Mouse (Mus musculus) ES-CJ7 (cell line): ENCODE data around the gene Ap3d1.

Experiments used
- DNase-seq: peaks from one replicate; pipeline ENCODE4 v3.0.0; 2011; ENCODE audit warnings: low read depth, low spot score

Gene Ap3d1

DNA sequence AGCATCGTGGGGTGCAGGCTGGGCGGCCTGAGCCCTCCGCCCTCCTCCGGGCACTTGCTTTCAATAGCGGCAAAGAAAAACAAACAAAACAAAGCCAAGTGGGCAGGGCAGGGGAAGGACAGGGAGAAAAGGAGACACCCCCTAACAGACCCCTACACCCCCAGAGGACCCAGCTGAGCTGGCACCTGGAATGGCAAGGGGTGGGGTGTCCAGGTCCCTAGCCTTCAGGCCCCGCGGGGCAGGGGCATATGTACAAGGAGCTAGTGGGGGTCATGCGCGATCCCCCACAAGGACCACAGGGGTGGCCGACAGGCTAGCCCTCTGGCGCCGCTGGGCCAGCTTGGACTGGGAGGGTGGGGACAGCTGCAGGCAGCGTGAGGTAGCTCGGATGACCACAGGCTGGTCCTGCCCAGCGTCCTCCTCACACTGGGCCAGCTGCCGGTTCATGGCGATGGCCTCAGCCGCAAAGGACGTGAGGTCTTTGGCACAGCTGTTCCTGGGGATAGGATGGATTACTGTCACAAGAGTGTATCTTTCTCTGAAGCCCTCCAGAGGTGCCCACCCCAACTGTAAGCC is 75.1 kb downstream of the Ap3d1 start:
- no peak for DNase-seq

DNA sequence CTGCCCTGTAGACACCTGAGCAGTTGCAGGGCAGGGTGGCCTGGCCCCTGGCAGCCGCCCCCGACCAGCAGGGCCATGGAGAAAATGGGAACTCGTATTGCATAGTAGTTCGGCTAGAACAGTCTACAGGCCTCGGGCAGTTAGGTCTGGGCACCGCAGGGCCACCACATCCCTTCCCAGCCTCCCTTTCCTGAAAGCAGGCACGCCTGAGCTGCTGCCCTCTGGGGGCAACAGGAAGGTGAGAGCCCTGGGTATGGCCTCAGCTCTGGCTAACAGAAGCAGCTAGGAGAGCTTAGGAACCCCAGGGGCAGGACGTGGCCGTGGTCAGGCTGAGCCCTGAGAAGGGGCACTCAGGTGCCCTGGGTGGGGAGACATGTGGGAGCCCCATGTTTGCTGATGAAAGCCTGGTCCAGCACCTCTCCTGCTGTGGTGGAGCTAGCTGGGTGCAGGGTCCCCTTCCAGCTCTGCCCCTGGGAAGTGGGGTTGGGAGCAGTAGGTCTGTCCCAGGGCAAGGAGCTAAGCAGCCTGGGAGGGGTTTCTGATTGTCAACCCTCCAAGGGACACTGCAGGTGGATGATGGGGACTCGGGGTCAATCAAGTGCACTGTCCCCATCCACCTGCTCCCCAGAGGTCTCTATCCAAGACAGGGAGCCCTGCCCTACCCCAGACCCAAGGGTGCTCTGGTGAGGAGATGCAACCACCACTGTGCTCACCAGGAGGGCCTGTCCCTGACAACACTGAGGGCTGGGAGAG is 75.9 kb downstream of the Ap3d1 start:
- no peak for DNase-seq

DNA sequence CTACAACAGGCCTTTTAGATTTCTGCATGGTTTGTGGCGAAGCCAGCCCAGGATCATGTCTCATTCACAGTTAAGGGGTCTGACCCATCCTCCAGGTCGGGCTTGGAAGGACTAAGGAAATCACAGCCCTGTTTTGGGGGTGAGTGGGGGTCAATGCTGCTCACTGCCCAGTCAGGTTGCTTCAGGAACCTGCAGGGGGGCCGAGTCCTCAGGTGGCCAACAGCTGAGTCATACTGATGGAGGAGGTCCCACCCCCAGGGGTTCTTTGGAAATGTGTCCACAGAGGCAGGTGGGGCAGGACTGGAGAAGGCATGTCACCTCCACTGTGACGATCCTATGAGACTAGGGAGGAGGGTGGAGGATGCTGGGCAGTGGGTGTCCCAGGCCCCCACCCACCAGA is 76.6 kb downstream of the Ap3d1 start:
- DNase-seq = no peak

DNA sequence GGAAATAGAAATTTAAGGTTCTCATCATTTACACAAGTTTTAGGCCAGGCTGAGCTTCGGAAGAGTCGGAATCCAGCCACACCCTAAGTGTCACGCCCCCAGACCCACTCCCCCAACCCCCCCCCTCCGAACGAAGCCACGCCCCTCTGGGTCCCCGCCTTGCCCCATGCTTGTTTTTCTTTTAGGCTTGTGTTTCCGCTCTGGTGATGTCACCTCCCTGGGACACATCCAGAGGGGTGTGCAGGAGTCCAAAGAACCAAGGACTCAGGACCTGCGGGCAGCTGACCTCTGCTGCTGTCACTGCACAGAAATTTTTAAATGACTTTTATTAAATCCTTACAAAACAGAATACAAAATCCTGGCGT is 77.1 kb downstream of the Ap3d1 start:
- peak; percentile 71 for DNase-seq

DNA sequence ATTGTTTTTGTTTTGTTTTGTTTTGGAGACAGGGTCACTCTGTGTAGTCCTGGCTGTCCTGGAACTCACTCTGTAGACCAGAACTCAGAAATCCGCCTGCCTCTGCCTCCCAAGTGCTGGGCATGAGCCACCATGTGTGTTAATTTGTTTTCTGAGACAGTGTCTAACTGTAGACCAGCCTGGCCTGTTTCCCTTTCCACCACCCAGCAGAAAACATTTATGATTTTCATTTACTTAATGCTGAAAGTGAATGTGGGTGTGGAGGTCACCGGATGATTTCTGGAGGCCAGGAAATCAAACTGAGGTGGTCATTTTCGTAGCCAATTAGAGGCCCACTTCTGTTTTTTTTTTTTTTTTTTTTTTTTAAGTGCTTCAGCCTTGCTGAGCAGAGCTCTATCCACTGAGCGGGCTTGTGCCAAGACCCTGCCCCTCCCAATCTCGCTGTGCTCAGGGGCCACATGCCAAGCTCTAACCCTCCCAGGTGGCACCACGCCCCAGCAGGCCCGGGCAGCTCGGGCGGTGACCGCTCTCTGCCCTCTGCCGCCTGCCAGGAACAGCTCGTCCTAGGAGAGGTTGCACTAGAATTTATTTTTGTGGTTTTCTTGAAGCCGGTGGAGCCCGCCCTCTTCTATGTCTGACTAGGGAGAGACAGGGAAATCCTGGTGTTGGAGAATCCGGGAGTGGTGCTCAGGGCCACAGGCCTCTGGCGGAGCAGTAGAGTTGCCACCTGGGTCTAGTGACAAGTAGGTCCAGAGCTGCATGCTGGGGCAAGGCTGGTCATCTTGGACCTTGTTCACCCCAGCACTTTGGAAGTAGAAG is 77.7 kb downstream of the Ap3d1 start:
- peak; percentile 55 for DNase-seq

DNA sequence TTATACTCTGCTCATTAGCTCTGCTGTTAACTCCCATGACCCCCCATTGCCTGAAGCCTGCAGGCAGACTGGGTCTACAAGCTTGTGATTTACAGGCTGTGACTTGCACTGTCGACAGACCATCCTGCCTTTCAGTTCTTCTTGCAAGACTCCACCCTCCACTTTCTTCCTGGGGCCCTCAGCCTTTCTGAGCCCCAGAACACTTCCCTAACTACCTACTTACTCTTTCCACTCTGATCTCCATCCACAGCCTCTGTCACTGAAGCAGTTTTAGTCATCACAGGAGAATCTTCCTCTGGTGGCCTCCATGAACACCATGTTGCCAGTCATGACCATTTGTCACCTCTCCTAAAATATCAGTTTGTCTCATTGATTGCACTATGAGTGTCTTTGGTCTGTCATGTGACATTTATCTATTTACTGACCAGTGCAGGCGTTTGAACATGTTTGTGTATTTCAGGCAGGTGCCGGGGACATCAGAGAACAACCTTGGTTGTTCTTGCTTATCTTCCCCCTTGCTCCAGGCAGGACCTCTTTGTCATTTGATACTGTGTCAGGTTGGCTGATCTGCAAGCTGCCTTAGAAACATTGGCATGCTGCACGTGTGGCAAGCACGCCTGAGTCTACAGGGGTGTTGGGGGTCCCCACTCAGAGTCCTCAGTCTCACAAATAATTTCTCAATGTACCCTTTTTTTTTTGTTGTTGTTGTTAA is 78.4 kb downstream of the Ap3d1 start:
- no peak for DNase-seq

DNA sequence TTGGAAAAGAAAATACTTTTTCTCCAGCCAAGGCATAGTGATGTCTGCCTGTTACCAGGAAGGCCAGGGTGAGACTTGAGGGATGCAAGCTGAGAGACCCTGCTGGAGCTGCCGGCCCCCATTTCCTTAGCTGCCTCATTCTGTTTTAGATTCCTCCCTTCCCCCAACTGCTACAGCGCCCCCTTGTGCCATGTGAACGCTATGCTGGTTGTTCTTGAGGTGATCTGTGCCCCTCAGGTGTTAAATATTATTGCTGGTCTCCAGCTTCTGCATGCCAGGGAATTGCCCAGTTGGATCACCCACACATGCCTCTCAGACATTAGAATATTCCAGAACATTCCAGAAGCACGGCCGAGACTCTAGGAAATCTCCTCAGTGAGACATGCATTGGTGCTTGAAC is 80.9 kb downstream of the Ap3d1 start:
- DNase-seq = peak; percentile 88

DNA sequence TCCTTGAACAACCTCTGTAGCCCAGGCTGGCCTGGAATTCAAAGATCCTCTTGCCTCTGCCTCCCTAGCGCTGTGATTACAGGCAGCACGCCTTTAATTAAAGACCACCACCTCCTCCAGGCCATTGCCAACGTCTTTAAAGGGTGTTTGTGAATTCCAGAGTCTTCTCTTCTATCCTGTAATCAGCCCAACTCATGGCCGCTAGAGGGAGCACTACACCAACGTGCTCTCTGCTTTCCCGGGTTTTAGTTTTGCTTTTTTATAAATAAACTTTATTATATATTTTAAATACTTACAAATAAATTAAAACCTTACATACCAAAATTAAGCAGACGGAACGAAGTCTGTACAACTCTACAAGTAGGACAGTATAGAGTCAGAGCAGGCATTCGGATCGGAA is 82.9 kb downstream of the Ap3d1 start:
- DNase-seq = peak; percentile 68

DNA sequence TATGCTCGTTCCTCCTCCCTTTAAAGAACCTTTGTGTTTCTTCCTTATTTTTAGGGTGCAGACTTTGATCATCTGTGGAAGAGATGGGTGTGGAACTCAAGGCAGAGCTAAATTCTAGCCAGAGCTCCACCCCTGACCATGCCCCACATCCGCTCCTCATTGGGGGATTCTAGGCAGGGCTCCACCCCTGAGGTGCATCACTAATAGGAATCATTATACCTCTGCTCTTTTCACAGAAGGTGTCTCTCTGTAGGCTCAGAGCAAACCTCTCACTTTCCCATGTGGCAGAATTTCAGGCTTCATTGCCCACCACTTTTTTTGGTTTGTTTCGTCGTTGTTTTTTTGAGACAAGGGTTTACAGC is 83.2 kb downstream of the Ap3d1 start:
- peak; percentile 64 for DNase-seq

DNA sequence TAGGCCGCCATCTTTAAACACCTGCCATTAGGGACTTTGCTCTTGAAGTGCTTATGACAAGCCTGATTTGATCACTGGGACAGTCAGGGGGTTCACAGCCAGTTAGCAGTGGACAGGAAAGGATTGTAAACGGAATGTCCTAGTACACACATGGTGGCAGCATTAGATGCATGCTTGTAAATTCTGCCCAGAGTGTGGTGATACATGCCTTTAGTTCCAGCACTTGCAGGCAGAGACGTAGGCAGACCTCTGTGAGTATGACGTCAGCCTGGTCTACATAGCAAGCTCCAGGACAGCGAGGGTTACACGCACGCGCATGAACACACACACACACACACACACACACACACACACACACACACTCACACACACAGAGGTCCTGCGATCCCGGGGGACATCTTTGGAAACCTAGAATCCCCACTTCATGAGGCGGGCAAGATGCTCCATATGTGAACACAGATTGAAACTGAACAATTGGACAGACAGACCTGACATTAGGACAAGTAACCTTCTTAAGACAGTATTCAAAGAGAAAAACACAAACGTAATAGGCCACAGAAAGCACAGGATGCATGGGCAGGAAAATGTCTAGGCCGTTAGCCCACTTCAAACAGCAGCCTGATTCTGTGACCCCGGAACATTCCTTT is 83.7 kb downstream of the Ap3d1 start:
- no peak for DNase-seq
